Mouse (Mus musculus): ENCODE data around the gene Clec1a. TPM values are rescaled to one million over a fixed set of nuclear protein-coding genes. Genes with fewer than 3 reads are reported as not detected.
A peak's percentile ranks its signal among the peaks of the same experiment; 100 is the strongest.

Clec1a gene
- polyA plus RNA-seq, 1 experiment from 2014 or later = 1.1 TPM

DNA sequence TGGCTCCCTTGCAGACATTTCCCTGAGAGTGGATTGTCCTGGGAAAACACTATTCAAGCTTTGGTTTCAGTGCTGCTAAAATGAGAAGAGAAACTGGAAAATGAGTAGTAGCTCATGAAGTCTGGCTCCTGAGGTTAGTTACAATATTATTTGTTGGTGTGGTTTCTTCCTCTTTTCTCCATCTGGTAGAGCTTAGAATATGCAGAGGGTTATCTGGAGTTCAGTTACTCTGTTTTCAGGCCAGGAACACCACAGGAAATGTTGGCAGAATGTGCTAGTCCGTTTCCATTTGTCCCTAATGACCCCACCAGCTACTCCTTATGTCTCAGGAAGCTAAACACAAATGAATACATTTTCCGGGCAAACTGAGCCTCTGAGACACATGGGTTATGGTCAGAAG, 44.5 kb downstream of the Clec1a start:
- no peak for DNase-seq (ENCODE audit: low spot score)

GRCm38 (mm10) chr6:129405999-129406398, 45.8 kb downstream of the Clec1a start:
- no peak for DNase-seq (ENCODE audit: low spot score)

DNA sequence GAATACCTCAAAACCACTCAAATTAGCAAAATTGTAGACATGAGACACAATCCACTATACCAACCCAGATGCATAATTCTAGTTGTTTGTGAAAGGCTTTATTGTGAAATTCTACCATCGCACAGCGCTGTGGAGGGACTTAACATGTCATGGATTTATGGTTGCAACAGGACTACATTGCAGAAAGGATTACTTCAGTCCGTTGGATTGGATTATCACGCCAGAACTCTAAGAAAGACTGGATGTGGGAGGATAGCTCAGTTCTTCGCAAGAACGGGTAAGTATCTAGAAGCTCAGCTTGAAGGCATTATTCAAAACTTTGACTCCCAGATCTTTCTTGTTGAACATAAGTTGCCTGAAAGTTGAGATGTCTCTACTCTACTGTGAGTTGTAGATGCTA, 48.4 kb downstream of the Clec1a start:
- no peak for DNase-seq (ENCODE audit: low spot score)

GRCm38 (mm10) chr6:129402404-129402803, 49.4 kb downstream of the Clec1a start:
- DNase-seq (ENCODE audit: low spot score) = no peak

- no peak for DNase-seq (ENCODE audit: low spot score)
Measured at GRCm38 (mm10) chr6:129399945-129400344, 51.9 kb downstream of the Clec1a start.

DNA sequence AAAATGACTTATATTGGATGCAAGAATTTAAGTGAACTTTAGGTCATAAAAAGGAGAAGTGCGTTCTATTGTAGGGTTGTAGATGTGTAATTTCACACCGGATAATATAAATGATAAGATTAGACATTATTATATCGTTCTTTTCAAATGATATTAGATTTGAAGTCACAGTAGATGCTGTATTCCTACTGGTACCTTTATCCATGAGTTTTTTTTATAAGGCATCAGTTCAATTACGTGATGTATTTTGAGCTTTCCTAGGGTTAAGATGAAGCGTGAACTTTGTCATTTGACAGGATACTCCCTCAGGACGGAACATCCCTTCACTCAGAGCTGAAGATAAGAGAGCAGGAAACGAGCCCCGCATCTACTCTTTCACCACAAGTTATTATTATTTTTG, 54.8 kb downstream of the Clec1a start, which contains the start of gene Clec1b:
TSS of gene Clec1b (plus strand) at position 301 of the 400 bp plus-strand sequence.
- DNase-seq (ENCODE audit: low spot score) = no peak

DNA sequence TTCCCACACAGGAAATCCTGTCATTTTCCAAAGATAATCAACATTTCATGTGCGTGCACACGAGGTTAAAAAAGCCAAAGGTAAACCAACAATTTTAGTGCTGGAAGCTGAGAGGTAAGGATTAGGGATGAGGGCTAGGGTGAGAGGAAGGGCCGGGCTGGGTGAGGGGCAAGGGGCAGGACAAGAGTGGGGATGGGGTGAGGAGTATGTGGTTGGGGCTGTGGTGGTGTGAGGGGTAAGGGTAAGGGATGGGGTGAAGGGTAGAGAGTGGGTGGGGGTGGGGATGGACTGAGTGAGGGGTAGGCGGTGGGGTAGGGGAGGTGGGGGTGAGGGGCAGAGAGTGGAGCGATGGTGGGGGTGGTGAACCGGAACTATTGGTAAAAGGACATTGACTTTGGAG, 58.1 kb downstream of the Clec1a start:
- DNase-seq (ENCODE audit: low spot score) = no peak

- peak; percentile 21 for DNase-seq (ENCODE audit: low spot score)
Measured at GRCm38 (mm10) chr6:129393087-129393720, 58.6 kb downstream of the Clec1a start.

- DNase-seq (ENCODE audit: low spot score) = no peak
Measured at GRCm38 (mm10) chr6:129385774-129386173, 66.0 kb downstream of the Clec1a start, which contains the start of gene Clec12b. Gene Clec12b, minus strand, starts transcription at chr6:129385874.

DNA sequence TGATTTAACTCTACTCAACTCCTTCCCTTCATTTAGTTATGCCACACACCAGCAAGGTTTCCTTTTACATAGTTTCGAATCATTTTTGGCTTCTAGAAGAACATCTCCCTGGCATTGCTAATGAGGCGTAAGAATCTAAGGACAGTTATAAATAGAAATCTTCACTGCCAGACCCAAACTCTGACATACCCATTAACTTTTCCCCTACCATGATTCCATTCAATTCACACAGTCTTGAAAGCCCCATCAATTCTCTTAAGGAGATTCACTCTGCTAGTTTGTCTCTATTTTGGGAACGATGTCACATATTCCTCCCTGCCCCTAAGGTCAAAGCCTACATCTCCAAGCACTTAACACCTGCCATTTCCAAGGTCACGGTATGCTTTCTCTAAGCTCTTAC, 66.8 kb downstream of the Clec1a start:
- no peak for DNase-seq (ENCODE audit: low spot score)

DNA sequence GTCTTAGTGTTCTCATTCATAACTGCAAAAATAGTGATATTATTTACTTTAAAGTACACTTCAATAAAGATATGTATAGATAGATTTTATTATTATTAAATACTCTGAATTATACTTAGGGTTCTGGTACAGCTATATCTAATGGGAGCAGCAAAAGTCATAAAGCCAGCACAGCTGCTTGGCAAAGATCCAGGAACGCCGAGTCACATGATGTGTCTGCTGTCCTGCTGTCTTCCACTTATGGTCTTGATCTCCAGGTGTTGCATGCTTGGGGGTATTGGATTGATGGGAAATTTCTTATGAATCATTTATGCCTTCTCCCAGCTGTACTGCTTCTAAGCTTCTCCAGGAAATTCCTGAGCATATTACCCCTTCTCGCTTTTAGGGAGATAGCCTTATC, 68.3 kb downstream of the Clec1a start:
- no peak for DNase-seq (ENCODE audit: low spot score)

GRCm38 (mm10) chr6:129381736-129382135, 70.1 kb downstream of the Clec1a start:
- no peak for DNase-seq (ENCODE audit: low spot score)

- no peak for DNase-seq (ENCODE audit: low spot score)
Measured at GRCm38 (mm10) chr6:129380454-129380853, 71.3 kb downstream of the Clec1a start.

GRCm38 (mm10) chr6:129374937-129375471, 76.8 kb downstream of the Clec1a start:
- DNase-seq (ENCODE audit: low spot score) = no peak

Other genes starting within 250 kb of the Clec1a start
- 53.2 and 58.8 TPM in 2 replicates for gene Cd69, start 176.6 kb downstream of the Clec1a start, polyA plus RNA-seq (2015; fragmentation: Nextera tagmentation; extraction: Ambion mirVana)
- gene 4922502D21Rik, start 120.2 kb downstream of the Clec1a start, polyA plus RNA-seq (2015; fragmentation: Nextera tagmentation; extraction: Ambion mirVana) = 0.17 TPM in 1 of 2 replicates, not detected in the other
- gene Clec12a, start 109.3 kb downstream of the Clec1a start, polyA plus RNA-seq (2015; fragmentation: Nextera tagmentation; extraction: Ambion mirVana) = 3.9 and 4.5 TPM in 2 replicates
- 0.15 and 0.46 TPM in 2 replicates for gene Clec12b, start 66.1 kb downstream of the Clec1a start, polyA plus RNA-seq (2015; fragmentation: Nextera tagmentation; extraction: Ambion mirVana)
- gene Clec1b, start 54.7 kb downstream of the Clec1a start, polyA plus RNA-seq (2015; fragmentation: Nextera tagmentation; extraction: Ambion mirVana) = 0.85 and 0.91 TPM in 2 replicates
- gene Clec9a, start 43.1 kb downstream of the Clec1a start, polyA plus RNA-seq (2015; fragmentation: Nextera tagmentation; extraction: Ambion mirVana) = 0.18 and 0.39 TPM in 2 replicates
- 0.09 and 0.12 TPM in 2 replicates for gene Olr1, start 55.2 kb upstream of the Clec1a start, polyA plus RNA-seq (2015; fragmentation: Nextera tagmentation; extraction: Ambion mirVana)
- not detected in 2 replicates for gene Tmem52b, start 60.6 kb upstream of the Clec1a start, polyA plus RNA-seq (2015; fragmentation: Nextera tagmentation; extraction: Ambion mirVana)
- 32.0 and 34.1 TPM in 2 replicates for gene Gabarapl1, start 81.2 kb upstream of the Clec1a start, polyA plus RNA-seq (2015; fragmentation: Nextera tagmentation; extraction: Ambion mirVana)
- gene Klre1, start 125.9 kb upstream of the Clec1a start, polyA plus RNA-seq (2015; fragmentation: Nextera tagmentation; extraction: Ambion mirVana) = 0.45 and 0.74 TPM in 2 replicates
- 9.1 and 12.2 TPM in 2 replicates for gene Klrd1, start 139.8 kb upstream of the Clec1a start, polyA plus RNA-seq (2015; fragmentation: Nextera tagmentation; extraction: Ambion mirVana)
- gene Klrk1, start 171.9 kb upstream of the Clec1a start, polyA plus RNA-seq (2015; fragmentation: Nextera tagmentation; extraction: Ambion mirVana) = 4.5 and 4.8 TPM in 2 replicates
- not detected in 2 replicates for gene Klrc3, start 191.3 kb upstream of the Clec1a start, polyA plus RNA-seq (2015; fragmentation: Nextera tagmentation; extraction: Ambion mirVana)
- 0.57 and 0.62 TPM in 2 replicates for gene Klrc2, start 208.7 kb upstream of the Clec1a start, polyA plus RNA-seq (2015; fragmentation: Nextera tagmentation; extraction: Ambion mirVana)
- gene Klrc1, start 227.0 kb upstream of the Clec1a start, polyA plus RNA-seq (2015; fragmentation: Nextera tagmentation; extraction: Ambion mirVana) = 2.0 and 2.4 TPM in 2 replicates

All from thymus, postnatal 0 days (tissue).